Mouse (Mus musculus) heart, embryonic 11.5 days (tissue): ENCODE measurements around the gene Rfx3. TPM values are rescaled to one million over a fixed set of nuclear protein-coding genes. Genes with fewer than 3 reads are reported as not detected.

Experiments used
- ATAC-seq: fragments of 200-750 bp; cut with Nextera tagmentation; replicated peaks from 2 replicates; pipeline ENCODE4 v1.8.0; 2017; ENCODE audit warnings: moderate library complexity; ENCODE audit not compliant: insufficient number of reproducible peaks, low FRiP score, low TSS enrichment
- H3K27ac ChIP-seq: fragments of 300-500 bp; sonication (generic); 2 replicates; pipeline ENCODE4 v1.5.1; 2014; ENCODE audit warnings: mild to moderate bottlenecking, low read depth, low read length
- H3K27me3 ChIP-seq: fragments of 300-500 bp; sonication (generic); 2 replicates; pipeline ENCODE4 v1.6.1; 2014; ENCODE audit warnings: mild to moderate bottlenecking, low read length, mixed read lengths; ENCODE audit not compliant: control insufficient read depth, insufficient read depth
- H3K36me3 ChIP-seq: fragments of 300-500 bp; sonication (generic); 2 replicates; pipeline ENCODE4 v1.6.1; 2014; ENCODE audit warnings: mild to moderate bottlenecking, low read length, moderate library complexity, mixed read lengths; ENCODE audit not compliant: control insufficient read depth, insufficient read depth
- H3K4me1 ChIP-seq: fragments of 300-500 bp; sonication (generic); 2 replicates; pipeline ENCODE4 v1.6.1; 2014; ENCODE audit warnings: low read length; ENCODE audit not compliant: control insufficient read depth, insufficient read depth
- H3K4me2 ChIP-seq: fragments of 300-500 bp; sonication (generic); 2 replicates; pipeline ENCODE4 v1.6.1; 2014; ENCODE audit warnings: mild to moderate bottlenecking, moderate library complexity
- H3K4me3 ChIP-seq: fragments of 300-500 bp; sonication (generic); 2 replicates; pipeline ENCODE4 v1.5.1; 2014; ENCODE audit warnings: low read depth, low read length
- H3K9ac ChIP-seq: fragments of 300-500 bp; sonication (generic); 2 replicates; pipeline ENCODE4 v1.6.1; 2014; ENCODE audit warnings: mild to moderate bottlenecking, low read depth, low read length, moderate library complexity
- H3K9me3 ChIP-seq: fragments of 300-500 bp; sonication (generic); replicated peaks from 2 replicates; pipeline ENCODE4 v1.6.1; 2016; ENCODE audit warnings: low read length; ENCODE audit not compliant: control insufficient read depth
- WGBS: fragments of 180-500 bp; shearing (Covaris S2); extraction: QIAGEN DNeasy Blood & Tissue Kit; methylation state at CpG from one replicate; pipeline ENCODE4 v1.1.7; 2014; ENCODE audit not compliant: insufficient replicate concordance; 5-methylcytosine and 5-hydroxymethylcytosine counted together
- polyA plus RNA-seq: library from polyadenylated mRNA; unstranded; fragments of >200 nt; fragmentation: Nextera tagmentation; extraction: Ambion mirVana; gene quantifications from 2 replicates; pipeline ENCODE4 v1.2.1, GENCODE M21; 2014

The Rfx3 gene
- polyA plus RNA-seq, 1 experiment from 2014 or later = 10.3 TPM

GRCm38 (mm10) chr19:27902601-27903000, 108.4 kb downstream of the Rfx3 start:
- H3K27me3 ChIP-seq = no peaks in the 10 kb centered on the region
- H3K9ac ChIP-seq = no peak overlapping the region
- H3K4me2 ChIP-seq = no peak overlapping the region
- H3K9me3 ChIP-seq = no peaks in the 10 kb centered on the region
- 77% methylated on average over 9 of the region's 9 CpGs for WGBS
- no peak overlapping the region for H3K4me3 ChIP-seq
- H3K4me1 ChIP-seq = peaks cover 6% of the 10 kb centered on the region
- no peak for ATAC-seq
- H3K36me3 ChIP-seq = no peaks in the 10 kb centered on the region
- H3K27ac ChIP-seq = no peak overlapping the region

- H3K9ac ChIP-seq = no peak overlapping the region
- no peaks in the 10 kb centered on the region for H3K9me3 ChIP-seq
- ATAC-seq = no peak
- H3K4me2 ChIP-seq = no peak overlapping the region
- H3K27me3 ChIP-seq = no peaks in the 10 kb centered on the region
- H3K4me1 ChIP-seq = peaks cover 6% of the 10 kb centered on the region
- H3K4me3 ChIP-seq = no peak overlapping the region
- H3K27ac ChIP-seq = no peak overlapping the region
- H3K36me3 ChIP-seq = no peaks in the 10 kb centered on the region
- WGBS = 91% methylated on average over 6 of the region's 6 CpGs
Measured at GRCm38 (mm10) chr19:27901693-27902092, 109.3 kb downstream of the Rfx3 start.

- WGBS = 86% methylated on average over 3 of the region's 3 CpGs
- H3K9me3 ChIP-seq = no peaks in the 10 kb centered on the region
- ATAC-seq = no peak
- H3K4me1 ChIP-seq = no peaks in the 10 kb centered on the region
- no peaks in the 10 kb centered on the region for H3K27me3 ChIP-seq
- no peak overlapping the region for H3K27ac ChIP-seq
- no peak overlapping the region for H3K4me3 ChIP-seq
- H3K36me3 ChIP-seq = no peaks in the 10 kb centered on the region
- no peak overlapping the region for H3K9ac ChIP-seq
- no peak overlapping the region for H3K4me2 ChIP-seq
Measured at GRCm38 (mm10) chr19:27884520-27884919, 126.4 kb downstream of the Rfx3 start.

GRCm38 (mm10) chr19:27877429-27877828, 133.5 kb downstream of the Rfx3 start:
- H3K9ac ChIP-seq = no peak overlapping the region
- 75% methylated on average over 2 of the region's 2 CpGs for WGBS
- no peak overlapping the region for H3K4me3 ChIP-seq
- H3K4me2 ChIP-seq = no peak overlapping the region
- H3K27ac ChIP-seq = no peak overlapping the region
- no peaks in the 10 kb centered on the region for H3K9me3 ChIP-seq
- no peaks in the 10 kb centered on the region for H3K36me3 ChIP-seq
- no peaks in the 10 kb centered on the region for H3K27me3 ChIP-seq
- no peaks in the 10 kb centered on the region for H3K4me1 ChIP-seq
- ATAC-seq = no peak

GRCm38 (mm10) chr19:27870794-27871193, 140.2 kb downstream of the Rfx3 start:
- H3K4me3 ChIP-seq = no peak overlapping the region
- 84% methylated on average over 3 of the region's 3 CpGs for WGBS
- H3K27me3 ChIP-seq = no peaks in the 10 kb centered on the region
- no peaks in the 10 kb centered on the region for H3K36me3 ChIP-seq
- H3K4me2 ChIP-seq = no peak overlapping the region
- ATAC-seq = no peak
- H3K9ac ChIP-seq = no peak overlapping the region
- no peaks in the 10 kb centered on the region for H3K9me3 ChIP-seq
- H3K4me1 ChIP-seq = no peaks in the 10 kb centered on the region
- H3K27ac ChIP-seq = no peak overlapping the region

- H3K4me3 ChIP-seq = no peak overlapping the region
- H3K9ac ChIP-seq = no peak overlapping the region
- H3K27ac ChIP-seq = no peak overlapping the region
- H3K4me2 ChIP-seq = no peak overlapping the region
- no peak for ATAC-seq
- H3K9me3 ChIP-seq = no peaks in the 10 kb centered on the region
- H3K4me1 ChIP-seq = no peaks in the 10 kb centered on the region; the same call in 1 of the 2 replicates
- no peaks in the 10 kb centered on the region for H3K36me3 ChIP-seq
- no peaks in the 10 kb centered on the region for H3K27me3 ChIP-seq
Measured at GRCm38 (mm10) chr19:27859641-27860040, 151.3 kb downstream of the Rfx3 start.

- H3K27ac ChIP-seq = no peak overlapping the region
- no peaks in the 10 kb centered on the region for H3K9me3 ChIP-seq
- H3K27me3 ChIP-seq = no peaks in the 10 kb centered on the region
- no peak overlapping the region for H3K9ac ChIP-seq
- no peak overlapping the region for H3K4me2 ChIP-seq
- no peaks in the 10 kb centered on the region for H3K4me1 ChIP-seq
- no peak for ATAC-seq
- no peak overlapping the region for H3K4me3 ChIP-seq
- H3K36me3 ChIP-seq = no peaks in the 10 kb centered on the region
- WGBS = 94% methylated on average over 1 of the region's 1 CpGs
Measured at GRCm38 (mm10) chr19:27848946-27849345, 162.0 kb downstream of the Rfx3 start.

GRCm38 (mm10) chr19:27847055-27847454, 163.9 kb downstream of the Rfx3 start:
- Histone ChIP-seq H3K4me2 (no peak overlapping the region), H3K9me3 (no peaks in the 10 kb centered on the region), H3K36me3 (no peaks in the 10 kb centered on the region), H3K27me3 (no peaks in the 10 kb centered on the region), H3K27ac (no peak overlapping the region), H3K4me1 (no peaks in the 10 kb centered on the region), H3K9ac (no peak overlapping the region), H3K4me3 (no peak overlapping the region)
- 87% methylated on average over 4 of the region's 4 CpGs for WGBS
- no peak for ATAC-seq

GRCm38 (mm10) chr19:27838635-27839034, 172.3 kb downstream of the Rfx3 start:
- ATAC-seq = no peak
- Histone ChIP-seq H3K27ac (no peak overlapping the region), H3K9me3 (no peaks in the 10 kb centered on the region), H3K9ac (no peak overlapping the region), H3K4me3 (no peak overlapping the region), H3K27me3 (no peaks in the 10 kb centered on the region), H3K4me2 (no peak overlapping the region), H3K36me3 (no peaks in the 10 kb centered on the region), H3K4me1 (no peaks in the 10 kb centered on the region)
- 74% methylated on average over 3 of the region's 3 CpGs for WGBS
